Mouse (Mus musculus) hindbrain, embryonic 16.5 days (tissue): ENCODE results near the gene Hdac5. TPM values are rescaled to one million over a fixed set of nuclear protein-coding genes. Genes with fewer than 3 reads are reported as not detected.
A peak's percentile ranks its signal among the peaks of the same experiment; 100 is the strongest.

Experiments
- ATAC-seq: fragments of 200-750 bp; cut with Nextera tagmentation; 2 replicates; pipeline ENCODE4 v1.8.0; 2017; ENCODE audit warnings: moderate TSS enrichment, moderate library complexity
- H3K27ac ChIP-seq: fragments of 300-500 bp; sonication (generic); 2 replicates; pipeline ENCODE4 v1.5.1; 2014; ENCODE audit warnings: low read depth, mild to moderate bottlenecking, control low read depth, low read length, moderate library complexity
- H3K27me3 ChIP-seq: fragments of 300-500 bp; sonication (generic); replicated peaks from 2 replicates; pipeline ENCODE4 v1.6.1; 2014; ENCODE audit warnings: low read length; ENCODE audit not compliant: control insufficient read depth, insufficient read depth
- H3K36me3 ChIP-seq: fragments of 300-500 bp; sonication (generic); 2 replicates; pipeline ENCODE4 v1.6.1; 2014; ENCODE audit warnings: mild to moderate bottlenecking, low read length, moderate library complexity, mixed read lengths; ENCODE audit not compliant: control insufficient read depth, insufficient read depth
- H3K4me1 ChIP-seq: fragments of 300-500 bp; sonication (generic); 2 replicates; pipeline ENCODE4 v1.6.1; 2014; ENCODE audit warnings: low read depth, low read length; ENCODE audit not compliant: control insufficient read depth, insufficient read depth
- H3K4me2 ChIP-seq: fragments of 300-500 bp; sonication (generic); 2 replicates; pipeline ENCODE4 v1.6.1; 2014; ENCODE audit warnings: mild to moderate bottlenecking, low read length, control low read depth, moderate library complexity
- H3K4me3 ChIP-seq: fragments of 300-500 bp; sonication (generic); 2 replicates; pipeline ENCODE4 v1.5.1; 2014; ENCODE audit warnings: mild to moderate bottlenecking, low read length, control low read depth, moderate library complexity
- H3K9ac ChIP-seq: fragments of 300-500 bp; sonication (generic); 2 replicates; pipeline ENCODE4 v1.6.1; 2014; ENCODE audit warnings: low read depth, mild to moderate bottlenecking, control low read depth, low read length, moderate library complexity
- H3K9me3 ChIP-seq: fragments of 300-500 bp; sonication (generic); 2 replicates; pipeline ENCODE4 v1.6.1; 2014; ENCODE audit warnings: mild to moderate bottlenecking, low read length, moderate library complexity; ENCODE audit not compliant: control insufficient read depth
- WGBS: fragments of 180-500 bp; shearing (Covaris S2); extraction: QIAGEN DNeasy Blood & Tissue Kit; methylation state at CpG from one replicate; pipeline ENCODE4 v1.1.7; 2014; 5-methylcytosine and 5-hydroxymethylcytosine counted together
- polyA plus RNA-seq: library from polyadenylated mRNA; unstranded; fragments of >200 nt; fragmentation: Nextera tagmentation; extraction: Ambion mirVana; gene quantifications from 2 replicates; pipeline ENCODE4 v1.2.1, GENCODE M21; 2015

Hdac5 gene
- polyA plus RNA-seq, 1 experiment from 2014 or later: 75.8 TPM

GRCm38 (mm10) chr11:102186235-102186634 lies 43.7 kb downstream of the Hdac5 start:
- H3K27me3 ChIP-seq: no peaks in the 10 kb centered on the region
- WGBS: 86% methylated on average over 1 of the region's 1 CpGs
- ATAC-seq: no peak
- no peak overlapping the region for H3K9ac ChIP-seq
- peaks cover 3% of the 10 kb centered on the region; the same call in 1 of the 2 replicates for H3K36me3 ChIP-seq
- H3K9me3 ChIP-seq: no peaks in the 10 kb centered on the region
- no peak overlapping the region for H3K4me2 ChIP-seq
- H3K27ac ChIP-seq: no peak overlapping the region
- peaks cover 30% of the 10 kb centered on the region for H3K4me1 ChIP-seq
- H3K4me3 ChIP-seq: no peak overlapping the region

GRCm38 (mm10) chr11:102185677-102186076 lies 44.3 kb downstream of the Hdac5 start:
- peak overlapping the region; percentile 98; the same call in 1 of the 2 replicates for H3K27ac ChIP-seq
- H3K4me1 ChIP-seq: peaks cover 24% of the 10 kb centered on the region
- ATAC-seq: no peak
- H3K9ac ChIP-seq: peak overlapping the region; percentile 95; the same call in 1 of the 2 replicates
- peak overlapping the region; percentile 88 for H3K4me3 ChIP-seq
- peaks cover 5% of the 10 kb centered on the region; the same call in 1 of the 2 replicates for H3K36me3 ChIP-seq
- H3K4me2 ChIP-seq: peak overlapping the region; percentile 67
- no peaks in the 10 kb centered on the region for H3K9me3 ChIP-seq
- WGBS: 53% methylated on average over 3 of the region's 3 CpGs
- no peaks in the 10 kb centered on the region for H3K27me3 ChIP-seq

GRCm38 (mm10) chr11:102184646-102185495 lies 45.1 kb downstream of the Hdac5 start, which contains the start of gene Lsm12:
Lsm12 (minus strand) TSS chr11:102185296.
- WGBS: under 1% methylated on average over 64 of the region's 70 CpGs
- peak; percentile 85 for ATAC-seq
- H3K27ac ChIP-seq: peak within 1 kb of the TSS; percentile 98

DNA sequence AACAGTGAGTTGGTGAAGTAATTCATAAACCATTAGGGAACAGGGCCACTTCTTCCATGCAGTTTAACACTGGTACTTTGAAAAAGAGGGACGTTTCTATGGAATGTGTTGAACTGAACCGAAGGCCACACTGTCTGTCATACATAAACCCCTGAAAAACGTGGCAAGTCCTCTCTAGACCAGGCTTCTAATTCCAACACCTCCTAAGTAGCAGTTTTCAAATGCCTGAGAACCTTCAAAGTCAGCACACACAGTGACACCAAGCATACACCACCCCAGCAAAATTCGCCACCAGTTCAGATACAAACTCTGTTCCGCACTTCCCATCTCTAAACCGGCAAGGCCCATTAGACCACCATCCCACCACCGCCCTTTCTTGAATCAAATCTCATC lies 45.7 kb downstream of the Hdac5 start:
- WGBS: 2% methylated on average over 7 of the region's 7 CpGs
- peaks cover 19% of the 10 kb centered on the region for H3K4me1 ChIP-seq
- H3K9ac ChIP-seq: peak overlapping the region; percentile 95
- H3K27ac ChIP-seq: peak overlapping the region; percentile 98
- ATAC-seq: no peak
- no peaks in the 10 kb centered on the region for H3K9me3 ChIP-seq
- peak overlapping the region; percentile 67 for H3K4me2 ChIP-seq
- H3K36me3 ChIP-seq: peaks cover 5% of the 10 kb centered on the region; the same call in 1 of the 2 replicates
- H3K27me3 ChIP-seq: no peaks in the 10 kb centered on the region
- H3K4me3 ChIP-seq: peak overlapping the region; percentile 88

More at GRCm38 (mm10) chr11:102184646-102185495, 45.1 kb downstream of the Hdac5 start, which contains the start of gene Lsm12:
- H3K27me3 ChIP-seq: no peaks in the 10 kb centered on the region
- no peaks in the 10 kb centered on the region for H3K9me3 ChIP-seq
- H3K4me3 ChIP-seq: peak within 1 kb of the TSS; percentile 88
- peak within 1 kb of the TSS; percentile 95 for H3K9ac ChIP-seq
- peaks cover 21% of the 10 kb centered on the region for H3K4me1 ChIP-seq
- peaks cover 5% of the 10 kb centered on the region; the same call in 1 of the 2 replicates for H3K36me3 ChIP-seq
- peak within 1 kb of the TSS; percentile 67 for H3K4me2 ChIP-seq

DNA sequence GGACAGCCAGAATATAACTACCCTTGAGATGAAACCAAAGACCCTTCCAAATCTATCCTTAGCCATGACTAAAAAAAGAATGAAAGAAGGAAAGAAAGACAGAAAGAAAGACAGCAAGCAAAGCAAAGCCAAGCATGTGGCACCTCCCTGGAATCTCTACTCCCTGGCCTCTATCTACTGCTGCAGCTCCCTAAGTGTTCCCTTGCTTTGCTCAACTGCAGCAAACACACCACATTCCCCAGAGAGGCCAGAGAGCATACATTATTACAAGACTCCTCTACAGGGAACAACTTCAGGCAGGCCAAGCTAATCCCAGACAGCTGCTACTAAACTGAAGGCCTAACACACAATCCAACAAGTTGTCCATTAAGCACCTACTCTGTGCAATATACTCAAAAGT lies 50.1 kb downstream of the Hdac5 start:
- no peaks in the 10 kb centered on the region for H3K27me3 ChIP-seq
- no peak overlapping the region for H3K9ac ChIP-seq
- no peaks in the 10 kb centered on the region for H3K9me3 ChIP-seq
- H3K4me2 ChIP-seq: no peak overlapping the region
- peaks cover 12% of the 10 kb centered on the region for H3K4me1 ChIP-seq
- no peak overlapping the region for H3K4me3 ChIP-seq
- H3K27ac ChIP-seq: no peak overlapping the region
- peaks cover 8% of the 10 kb centered on the region; the same call in 1 of the 2 replicates for H3K36me3 ChIP-seq
- no peak for ATAC-seq

GRCm38 (mm10) chr11:102168689-102169088 lies 61.3 kb downstream of the Hdac5 start:
- WGBS: 91% methylated on average over 5 of the region's 5 CpGs
- ATAC-seq: no peak
- no peak overlapping the region for H3K4me2 ChIP-seq
- H3K9ac ChIP-seq: no peak overlapping the region
- H3K4me3 ChIP-seq: no peak overlapping the region
- no peaks in the 10 kb centered on the region for H3K27me3 ChIP-seq
- H3K9me3 ChIP-seq: no peaks in the 10 kb centered on the region
- H3K4me1 ChIP-seq: no peaks in the 10 kb centered on the region
- H3K36me3 ChIP-seq: peaks cover 23% of the 10 kb centered on the region
- no peak overlapping the region for H3K27ac ChIP-seq

GRCm38 (mm10) chr11:102167539-102167938 lies 62.4 kb downstream of the Hdac5 start:
- no peaks in the 10 kb centered on the region for H3K27me3 ChIP-seq
- H3K4me1 ChIP-seq: no peaks in the 10 kb centered on the region
- no peak overlapping the region for H3K4me3 ChIP-seq
- H3K9ac ChIP-seq: no peak overlapping the region
- peaks cover 30% of the 10 kb centered on the region for H3K36me3 ChIP-seq
- WGBS: 97% methylated on average over 5 of the region's 5 CpGs
- no peak overlapping the region for H3K4me2 ChIP-seq
- H3K27ac ChIP-seq: no peak overlapping the region
- no peaks in the 10 kb centered on the region for H3K9me3 ChIP-seq
- no peak for ATAC-seq

DNA sequence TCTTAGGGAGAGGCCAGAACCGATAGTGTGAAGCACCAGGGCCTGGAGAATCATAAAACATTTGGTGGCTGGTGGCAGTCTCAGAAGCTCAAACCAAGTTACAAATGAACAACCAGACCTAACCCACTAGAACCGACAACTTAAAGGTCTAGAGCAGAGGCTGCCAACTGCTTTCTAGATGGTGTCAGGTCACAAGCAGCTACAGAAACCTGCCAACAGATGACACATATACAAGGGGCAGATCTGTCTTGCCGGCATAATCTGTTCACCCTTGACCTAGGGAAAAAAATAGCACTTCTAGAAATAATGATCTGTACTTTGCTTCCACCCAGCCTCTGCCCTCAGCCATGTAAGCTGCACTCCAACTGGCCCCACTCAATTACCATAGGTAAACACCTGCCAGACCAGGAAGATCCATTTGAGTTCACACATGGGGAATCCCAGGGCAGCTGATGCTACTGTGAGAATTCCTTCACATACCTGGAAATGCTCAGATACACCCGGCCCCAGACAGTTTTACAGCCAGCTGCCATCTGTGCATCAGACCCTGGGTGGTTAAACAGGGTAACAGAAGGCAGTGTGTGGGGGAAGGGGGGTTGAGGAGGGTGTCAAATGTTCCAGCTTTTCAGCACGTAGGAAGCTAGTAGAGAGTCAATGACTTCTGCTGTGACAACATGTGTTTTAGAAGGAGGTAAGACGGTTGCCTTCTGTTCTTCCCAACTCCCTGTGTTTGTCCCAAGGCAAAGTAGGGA lies 63.8 kb downstream of the Hdac5 start:
- no peaks in the 10 kb centered on the region for H3K9me3 ChIP-seq
- no peak overlapping the region for H3K9ac ChIP-seq
- no peaks in the 10 kb centered on the region for H3K4me1 ChIP-seq
- no peak for ATAC-seq
- peaks cover 34% of the 10 kb centered on the region for H3K36me3 ChIP-seq
- 74% methylated on average over 6 of the region's 6 CpGs for WGBS
- no peaks in the 10 kb centered on the region for H3K27me3 ChIP-seq
- no peak overlapping the region for H3K4me3 ChIP-seq
- no peak overlapping the region for H3K4me2 ChIP-seq
- no peak overlapping the region for H3K27ac ChIP-seq

- H3K4me2 ChIP-seq: no peak overlapping the region
- no peak for ATAC-seq
- H3K27me3 ChIP-seq: no peaks in the 10 kb centered on the region
- H3K9ac ChIP-seq: no peak overlapping the region
- H3K4me3 ChIP-seq: no peak overlapping the region
- peaks cover 9% of the 10 kb centered on the region for H3K4me1 ChIP-seq
- H3K9me3 ChIP-seq: no peaks in the 10 kb centered on the region
- WGBS: 69% methylated on average over 5 of the region's 5 CpGs
- H3K27ac ChIP-seq: no peak overlapping the region
- H3K36me3 ChIP-seq: peaks cover 19% of the 10 kb centered on the region
Observed at GRCm38 (mm10) chr11:102159781-102160180, 70.2 kb downstream of the Hdac5 start.
